Mouse (Mus musculus) ES-E14 (cell line): ENCODE measurements at regions not wholly inside any gene's neighbourhood (a gene's known extent, or its start where the extent isn't known, plus 50 kb on each side); places are given as distances from the start of the nearest gene placed in this dataset.

Experiments used
- DNase-seq: peaks from one replicate; pipeline ENCODE4 v3.0.0-alpha.2; 2013; ENCODE audit warnings: low read depth, low spot score
- H3K27ac ChIP-seq: 2 replicates; pipeline ENCODE4 v1.5.1; 2012; ENCODE audit warnings: low read depth, mild to moderate bottlenecking, low read length, moderate library complexity, mixed read lengths; ENCODE audit not compliant: poor library complexity, insufficient read depth, severe bottlenecking
- H3K36me3 ChIP-seq: 2 replicates; pipeline ENCODE4 v1.6.1; 2012; ENCODE audit warnings: mild to moderate bottlenecking, low read length, moderate library complexity, mixed read lengths; ENCODE audit not compliant: control insufficient read depth, poor library complexity, insufficient read depth, severe bottlenecking
- H3K4me1 ChIP-seq, 2 experiments: fragments of 150-350 bp in 1 of 2; sonication (generic) in 1 of 2; 2 replicates each; pipeline ENCODE4 v1.6.1; 2012; ENCODE audit warnings: low read length in 2 of 2, mild to moderate bottlenecking in 1 of 2, mixed read lengths in 1 of 2; ENCODE audit not compliant: control insufficient read depth in 2 of 2, insufficient read depth in 2 of 2, poor library complexity in 1 of 2
- H3K4me3 ChIP-seq, 2 experiments: fragments of 150-350 bp in 1 of 2; sonication (generic) in 1 of 2; 2 replicates each; pipeline ENCODE4 v1.5.1; 2012; ENCODE audit warnings: low read length in 2 of 2, low read depth in 1 of 2, mild to moderate bottlenecking in 1 of 2, mixed read lengths in 1 of 2; ENCODE audit not compliant: insufficient read depth in 1 of 2, poor library complexity in 1 of 2, severe bottlenecking in 1 of 2
- H3K9ac ChIP-seq: 2 replicates; pipeline ENCODE4 v1.6.1; 2012; ENCODE audit warnings: low read depth, mild to moderate bottlenecking, low read length, mixed read lengths; ENCODE audit not compliant: poor library complexity, insufficient read depth, severe bottlenecking
- H3K9me3 ChIP-seq: fragments of 150-350 bp; sonication (generic); 2 replicates; pipeline ENCODE4 v1.6.1; 2012; ENCODE audit warnings: low read depth, mild to moderate bottlenecking, low read length; ENCODE audit not compliant: control insufficient read depth, insufficient read depth
- CHD2 ChIP-seq: IDR thresholded peaks from 2 replicates; pipeline ENCODE4 v1.6.1; 2014; ENCODE audit warnings: mild to moderate bottlenecking, low read depth, low read length, inconsistent platforms
- HCFC1 ChIP-seq: IDR thresholded peaks from 2 replicates; pipeline ENCODE4 v1.6.1; 2012; ENCODE audit warnings: low read length, inconsistent platforms, borderline replicate concordance; ENCODE audit not compliant: insufficient read depth
- MAFK ChIP-seq: IDR thresholded peaks from 2 replicates; pipeline ENCODE4 v1.6.1; 2014; ENCODE audit warnings: mild to moderate bottlenecking, low read depth, low read length, inconsistent platforms; ENCODE audit not compliant: insufficient read depth
- ZC3H11A ChIP-seq: IDR thresholded peaks from 2 replicates; pipeline ENCODE4 v1.6.1; 2012; ENCODE audit warnings: low read depth, mild to moderate bottlenecking, inconsistent platforms, low read length, borderline replicate concordance
- ZNF384 ChIP-seq: IDR thresholded peaks from 2 replicates; pipeline ENCODE4 v1.6.1; 2012; ENCODE audit warnings: low read depth, low read length, inconsistent platforms
- in situ Hi-C, 2 experiments: fragments of 600-800 bp; cut with MboI; formaldehyde crosslinking; loops; one replicate each; pipeline ENCODE4 v1.15.1; 2025; ENCODE audit warnings: low sequenced_read_pairs in 2 of 2, inconsistent platforms in 1 of 2; ENCODE audit not compliant: unreplicated experiment in 2 of 2

DNA sequence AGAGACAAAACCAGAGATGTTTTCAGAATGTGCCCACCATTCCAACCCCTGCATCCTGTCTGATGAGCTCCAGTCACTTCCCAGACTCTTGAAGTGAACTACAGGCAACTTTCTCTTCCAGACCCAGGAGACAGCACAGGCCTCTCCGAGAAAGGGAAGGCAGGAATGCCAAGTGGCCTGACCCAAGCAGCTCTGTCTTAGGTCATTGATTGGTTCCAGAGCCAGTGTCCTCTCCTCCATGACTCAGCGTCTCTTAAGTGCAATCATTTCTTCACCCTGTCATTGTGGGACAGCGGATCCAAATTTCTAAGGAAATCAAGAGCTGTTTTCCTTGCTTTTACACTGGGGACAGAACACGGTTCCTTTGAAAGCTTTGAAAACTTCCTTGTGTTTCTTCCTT, 329.2 kb upstream of the Nfe2l3 start:
- H3K27ac ChIP-seq, result no peak overlapping the region
- H3K9ac ChIP-seq, result no peak overlapping the region
- H3K9me3 ChIP-seq, result no peaks in the 10 kb centered on the region
- TF ChIP-seq ZC3H11A (no peak), MAFK (no peak)
- in situ Hi-C loops, result no loop called here
- H3K36me3 ChIP-seq, result no peaks in the 10 kb centered on the region
- no peak for DNase-seq
- H3K4me3 ChIP-seq, result no peak overlapping the region
- H3K4me1 ChIP-seq, result 0 out of 4 replicates have a peak, but pooled peaks cover 0 to under 1% of the 10 kb centered on the region in 2 experiments

DNA sequence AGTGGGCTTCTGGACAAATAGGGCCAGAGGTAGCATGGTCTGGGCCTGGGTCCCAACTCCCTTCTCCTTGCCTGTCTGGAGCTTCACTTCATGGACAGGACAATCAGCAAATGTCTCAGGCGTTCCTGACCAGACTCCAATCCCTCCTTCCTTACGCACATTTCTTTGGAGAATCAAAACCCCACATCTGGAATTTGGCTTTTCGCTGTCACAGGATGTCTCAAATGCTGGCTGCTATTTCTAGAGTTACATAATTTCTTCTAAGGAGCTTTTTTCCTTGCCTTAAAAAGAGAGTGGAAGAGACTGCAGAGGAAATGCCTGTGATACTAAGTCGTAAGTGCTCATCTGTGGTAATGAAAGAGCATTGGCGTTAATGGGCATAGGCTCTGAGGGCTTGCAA, 328.1 kb upstream of the Nfe2l3 start:
- Histone ChIP-seq H3K4me3 (no peak overlapping the region), H3K9me3 (no peaks in the 10 kb centered on the region), H3K4me1 (0 out of 4 replicates have a peak, but pooled peaks cover 0 to 2% of the 10 kb centered on the region in 2 experiments), H3K36me3 (no peaks in the 10 kb centered on the region), H3K9ac (no peak overlapping the region), H3K27ac (no peak overlapping the region)
- TF ChIP-seq ZNF384 (no peak), MAFK (no peak), ZC3H11A (no peak), HCFC1 (no peak), CHD2 (no peak)
- no peak for DNase-seq
- in situ Hi-C loops, result no loop called here

DNA sequence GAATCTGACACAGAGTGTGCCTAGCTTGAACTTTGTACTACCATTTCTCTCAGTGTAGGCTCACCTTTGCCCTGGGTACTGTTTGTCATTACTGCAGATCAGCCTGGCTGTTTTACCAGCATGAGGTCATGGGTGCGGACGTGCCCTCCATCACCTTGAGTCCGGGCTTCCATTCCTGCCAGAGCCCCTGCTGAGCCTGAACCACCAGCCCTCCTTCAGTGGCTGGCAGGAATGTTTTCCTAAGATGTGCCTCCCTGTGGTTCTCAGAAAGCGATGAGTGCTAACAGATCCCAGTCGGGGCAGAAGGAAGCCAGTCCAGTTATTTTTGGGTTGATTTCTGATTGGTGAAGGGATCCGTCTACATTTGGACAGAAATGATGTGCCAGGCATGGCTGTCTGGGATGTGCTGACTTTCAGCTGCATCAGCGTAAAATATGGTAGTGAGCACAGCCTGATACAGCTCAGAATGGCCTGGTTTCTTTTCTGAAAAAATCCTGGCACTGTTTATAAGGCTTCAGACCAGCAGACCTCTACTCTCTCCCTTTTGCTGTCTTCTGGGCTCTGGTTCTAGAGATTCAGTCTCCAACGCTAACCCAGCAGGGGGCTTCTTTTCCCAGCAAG, 324.0 kb upstream of the Nfe2l3 start:
- Histone ChIP-seq H3K4me1 (0 out of 4 replicates have a peak, but pooled peaks cover 0 to 2% of the 10 kb centered on the region in 2 experiments), H3K4me3 (no peak overlapping the region), H3K9me3 (no peaks in the 10 kb centered on the region), H3K36me3 (no peaks in the 10 kb centered on the region), H3K27ac (no peak overlapping the region), H3K9ac (no peak overlapping the region)
- no peak for DNase-seq
- no peak for TF ChIP-seq HCFC1
- no peak for TF ChIP-seq CHD2
- TF ChIP-seq MAFK, result no peak
- no peak for TF ChIP-seq ZNF384
- TF ChIP-seq ZC3H11A, result no peak
- in situ Hi-C loops, result no loop called here

DNA sequence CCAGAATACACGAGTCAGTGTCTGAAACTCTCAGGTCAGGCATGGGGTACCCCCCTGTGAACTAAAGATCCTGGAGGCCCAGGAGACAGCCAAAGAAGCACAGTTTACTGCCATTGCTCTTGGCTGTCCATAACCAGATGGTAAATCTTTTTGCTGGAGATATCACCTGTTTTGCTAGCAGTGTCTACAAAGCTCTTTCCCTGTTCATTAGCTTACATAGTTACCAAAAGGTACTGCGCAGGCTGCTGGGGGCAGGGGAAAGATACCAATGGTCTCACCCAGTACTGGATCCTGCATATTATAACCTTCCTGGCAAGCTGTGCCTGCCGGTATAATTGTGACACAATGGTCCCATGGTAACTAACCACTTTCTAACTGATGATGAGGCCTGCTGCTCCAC, 321.9 kb upstream of the Nfe2l3 start:
- no peak overlapping the region for H3K4me3 ChIP-seq
- H3K36me3 ChIP-seq, result no peaks in the 10 kb centered on the region
- TF ChIP-seq HCFC1 (no peak), CHD2 (no peak), ZC3H11A (no peak), MAFK (no peak), ZNF384 (no peak)
- in situ Hi-C loops, result no loop called here
- 0 out of 4 replicates have a peak, but pooled peaks cover 0 to 2% of the 10 kb centered on the region in 2 experiments for H3K4me1 ChIP-seq
- no peaks in the 10 kb centered on the region for H3K9me3 ChIP-seq
- no peak for DNase-seq
- no peak overlapping the region for H3K9ac ChIP-seq
- H3K27ac ChIP-seq, result no peak overlapping the region

DNA sequence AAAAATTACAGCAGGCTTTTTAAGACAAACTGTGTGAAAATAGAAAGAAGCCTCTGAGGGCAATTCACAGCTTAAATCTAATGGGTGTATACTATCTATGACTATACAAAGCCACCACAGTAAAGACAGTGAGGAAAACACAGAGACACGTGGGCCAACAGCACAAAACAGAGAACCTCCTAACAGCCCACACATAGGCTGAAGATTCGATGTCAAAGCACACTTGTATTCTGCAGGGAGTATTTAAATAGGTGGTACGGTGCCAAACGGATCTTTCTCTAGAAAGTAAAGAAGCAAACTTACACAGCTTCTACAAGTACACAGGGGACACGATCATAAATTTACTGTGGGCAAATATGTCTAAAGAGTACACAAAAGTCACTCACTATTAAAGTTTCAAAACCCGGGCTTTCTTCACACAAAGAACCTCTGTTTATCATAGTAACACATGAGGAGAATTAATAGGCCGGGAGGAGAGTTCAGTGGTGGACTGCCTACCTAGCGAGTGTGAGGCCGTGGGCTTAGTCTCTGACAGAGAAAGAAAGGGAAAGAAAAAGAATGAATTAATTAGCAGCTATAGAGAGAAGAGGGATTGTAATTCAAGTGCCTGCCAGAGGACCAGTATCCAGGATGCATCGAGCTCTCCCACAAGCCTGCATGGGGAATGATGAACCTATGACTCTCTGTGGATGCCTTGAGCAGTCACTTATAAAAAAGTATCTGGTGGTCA, 317.7 kb upstream of the Nfe2l3 start:
- H3K4me1 ChIP-seq, result no peaks in the 10 kb centered on the region
- no peaks in the 10 kb centered on the region for H3K36me3 ChIP-seq
- in situ Hi-C loops, result no loop called here
- no peak overlapping the region for H3K4me3 ChIP-seq
- H3K27ac ChIP-seq, result no peak overlapping the region
- no peaks in the 10 kb centered on the region for H3K9me3 ChIP-seq
- no peak for TF ChIP-seq ZNF384
- TF ChIP-seq ZC3H11A, result no peak
- no peak for TF ChIP-seq HCFC1
- TF ChIP-seq CHD2, result no peak
- no peak for TF ChIP-seq MAFK
- H3K9ac ChIP-seq, result no peak overlapping the region
- DNase-seq, result no peak
